Mouse (Mus musculus) kidney, postnatal 0 days (tissue): ENCODE data around the gene Tmem121b. TPM values are rescaled to one million over a fixed set of nuclear protein-coding genes. Genes with fewer than 3 reads are reported as not detected.

Experiments
- ATAC-seq: fragments of 200-750 bp; cut with Nextera tagmentation; replicated peaks from 2 replicates; pipeline ENCODE4 v1.8.0; 2017; ENCODE audit warnings: low read depth, moderate number of reproducible peaks, moderate TSS enrichment, moderate library complexity; ENCODE audit not compliant: low FRiP score
- DNase-seq: peaks from one replicate; pipeline ENCODE4 v3.0.0-alpha.2; 2016; ENCODE audit warnings: low spot score
- H3K27ac ChIP-seq: fragments of 300-500 bp; sonication (generic); 2 replicates; pipeline ENCODE4 v1.5.1; 2014; ENCODE audit warnings: mild to moderate bottlenecking
- H3K27me3 ChIP-seq: fragments of 300-500 bp; sonication (generic); 2 replicates; pipeline ENCODE4 v1.6.1; 2014; ENCODE audit warnings: low read length, mixed read lengths; ENCODE audit not compliant: insufficient read depth
- H3K36me3 ChIP-seq: fragments of 300-500 bp; sonication (generic); 2 replicates; pipeline ENCODE4 v1.6.1; 2014; ENCODE audit warnings: low read length, mixed read lengths; ENCODE audit not compliant: insufficient read depth
- H3K4me1 ChIP-seq: fragments of 300-500 bp; sonication (generic); replicated peaks from 2 replicates; pipeline ENCODE4 v1.6.1; 2014; ENCODE audit warnings: antibody characterized with exemption, low read length, mixed read lengths; ENCODE audit not compliant: insufficient read depth
- H3K4me2 ChIP-seq: fragments of 300-500 bp; sonication (generic); 2 replicates; pipeline ENCODE4 v1.6.1; 2014; ENCODE audit warnings: mild to moderate bottlenecking, low read length, moderate library complexity, mixed read lengths
- H3K4me3 ChIP-seq: fragments of 300-500 bp; sonication (generic); replicated peaks from 2 replicates; pipeline ENCODE4 v1.5.1; 2014; ENCODE audit warnings: low read depth, low read length
- H3K9ac ChIP-seq: fragments of 300-500 bp; sonication (generic); 2 replicates; pipeline ENCODE4 v1.6.1; 2014; ENCODE audit warnings: low read depth, low read length
- H3K9me3 ChIP-seq: fragments of 300-500 bp; sonication (generic); replicated peaks from 2 replicates; pipeline ENCODE4 v1.6.1; 2016; ENCODE audit warnings: low read length, inconsistent platforms, mixed read lengths
- CTCF ChIP-seq: IDR thresholded peaks from 2 replicates; pipeline ENCODE4 v1.5.1; 2016; ENCODE audit warnings: antibody characterized with exemption, low read depth, mild to moderate bottlenecking, moderate library complexity
- WGBS: fragments of 180-500 bp; shearing (Covaris S2); extraction: QIAGEN DNeasy Blood & Tissue Kit; methylation state at CpG from one replicate; pipeline ENCODE4 v1.1.7; 2014; 5-methylcytosine and 5-hydroxymethylcytosine counted together
- polyA plus RNA-seq: library from polyadenylated mRNA; unstranded; fragments of >200 nt; fragmentation: Nextera tagmentation; extraction: Ambion mirVana; gene quantifications from 2 replicates; pipeline ENCODE4 v1.2.1, GENCODE M21; 2015

Gene Tmem121b
- polyA plus RNA-seq, 1 experiment from 2014 or later = 0.12 TPM

DNA sequence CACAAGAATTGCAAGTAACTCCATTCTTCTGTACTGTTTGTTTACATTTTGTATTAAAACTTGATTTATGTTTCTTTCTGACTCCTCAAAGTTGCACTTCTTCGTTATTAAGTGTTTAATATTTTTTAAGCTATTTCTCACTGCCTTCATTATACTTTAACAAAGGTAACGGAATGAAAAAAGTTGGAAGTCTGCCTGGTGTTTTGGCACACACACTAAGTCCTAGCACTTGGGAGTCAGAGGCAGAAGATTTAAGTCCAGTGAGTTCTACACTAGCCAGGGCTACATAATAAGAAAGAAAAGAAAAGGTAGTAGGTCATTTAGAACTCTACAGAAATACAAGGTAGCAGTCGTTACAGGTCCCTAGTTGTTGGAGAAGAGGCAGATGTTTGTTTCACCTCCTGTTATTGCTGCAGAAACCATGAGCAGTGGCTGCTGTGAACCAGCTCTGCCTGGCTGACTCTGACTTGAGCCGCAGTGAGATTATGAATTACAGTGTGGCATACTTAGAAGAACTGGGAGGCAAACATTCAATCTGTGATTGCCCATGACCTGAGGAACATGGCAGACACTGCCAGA, 51.3 kb downstream of the Tmem121b start:
- Histone ChIP-seq H3K4me1 (no peaks in the 10 kb centered on the region), H3K4me2 (no peak overlapping the region), H3K27me3 (no peaks in the 10 kb centered on the region), H3K4me3 (no peak overlapping the region), H3K27ac (no peak overlapping the region), H3K9me3 (no peaks in the 10 kb centered on the region), H3K9ac (no peak overlapping the region), H3K36me3 (peaks cover 35% of the 10 kb centered on the region)
- WGBS = 67% methylated on average over 4 of the region's 4 CpGs
- DNase-seq (no peak), ATAC-seq (no peak)
- no peak for TF ChIP-seq CTCF

Other genes with a start within 250 kb of the Tmem121b start
- 0.32 and 1.1 TPM in 2 replicates for gene D330020A13Rik, start 199.4 kb downstream of the Tmem121b start, polyA plus RNA-seq
- gene B4galnt3, start 199.2 kb downstream of the Tmem121b start, polyA plus RNA-seq = 2.1 and 2.5 TPM in 2 replicates
- gene Kdm5a, start 129.7 kb downstream of the Tmem121b start, polyA plus RNA-seq = 34.3 and 36.3 TPM in 2 replicates
- 16.9 and 17.5 TPM in 2 replicates for gene Ccdc77, start 129.4 kb downstream of the Tmem121b start, polyA plus RNA-seq
- gene Il17ra, start 30.6 kb downstream of the Tmem121b start, polyA plus RNA-seq = 3.8 and 5.2 TPM in 2 replicates
- 15.9 and 17.9 TPM in 2 replicates for gene Hdhd5, start 37.5 kb upstream of the Tmem121b start, polyA plus RNA-seq
- 3.3 and 3.6 TPM in 2 replicates for gene Cecr2, start 172.6 kb upstream of the Tmem121b start, polyA plus RNA-seq